Mouse (Mus musculus): ENCODE results near the gene Ass1.
"Not testable (repeated sequence)": the region's sequence is repeated elsewhere in the genome, so short reads cannot be mapped to it uniquely, and the experiment has no call there.

The Ass1 gene

DNA sequence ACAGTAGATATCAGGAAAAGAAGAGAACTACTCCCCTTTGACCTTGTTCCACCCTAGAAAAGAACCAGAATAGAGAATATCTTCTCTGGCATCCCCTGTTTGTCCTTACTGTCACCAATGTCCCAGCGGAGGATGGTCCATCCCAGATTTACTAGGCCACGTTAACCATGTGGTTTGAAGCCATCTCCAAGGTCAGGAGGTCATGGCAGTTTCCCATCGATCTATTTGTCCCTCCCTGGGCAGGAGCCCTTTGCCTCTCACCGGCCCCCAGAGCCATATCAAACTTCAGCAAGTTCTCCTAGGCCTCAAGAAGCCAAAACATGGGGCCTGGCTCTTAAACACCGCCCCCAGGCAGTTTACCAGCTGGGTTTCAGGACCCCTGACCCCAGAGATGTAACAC is 60.2 kb downstream of the Ass1 start:
- DNase-seq (ENCODE audit: low read depth, low spot score) = peak; percentile 40

DNA sequence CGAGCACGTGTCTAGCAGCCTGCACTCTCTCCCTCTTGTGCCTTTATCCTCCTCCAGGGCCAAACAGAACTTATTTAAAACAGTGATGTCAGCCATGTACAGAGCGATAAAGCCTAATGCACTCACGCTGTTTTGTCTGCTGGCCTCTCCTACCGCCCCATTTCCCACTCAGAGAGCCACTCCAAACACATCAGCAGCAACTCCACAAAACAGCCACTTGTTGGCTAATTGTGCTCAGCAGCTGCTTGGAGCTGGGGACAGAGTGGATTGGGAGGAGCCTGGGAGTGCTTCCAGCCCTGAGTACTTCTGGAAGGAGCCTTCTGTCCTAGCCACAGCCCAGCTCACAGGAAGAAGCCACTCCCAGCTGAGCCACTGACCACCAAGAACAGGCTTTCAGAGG is 67.0 kb downstream of the Ass1 start:
- DNase-seq (ENCODE audit: low read depth, low spot score) = no peak

DNA sequence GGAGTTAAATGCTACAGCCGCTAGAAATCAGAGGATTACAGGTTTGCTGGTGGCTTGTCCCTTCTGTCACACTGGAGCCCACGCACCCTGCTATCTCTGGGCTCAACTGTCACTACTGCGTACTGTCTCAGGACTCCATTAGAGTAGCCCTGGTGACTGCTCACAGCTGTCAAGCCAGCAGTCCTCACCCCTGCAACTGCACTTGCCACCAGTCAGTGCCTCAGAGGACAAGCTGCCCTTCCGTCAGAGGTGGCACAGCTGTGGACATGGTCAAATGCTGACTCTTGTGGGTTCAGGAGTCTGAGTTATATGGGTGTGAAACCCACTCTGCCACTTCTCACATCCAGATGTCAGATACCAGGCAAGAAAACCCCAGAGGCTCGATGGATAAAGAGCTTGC is 68.7 kb downstream of the Ass1 start:
- DNase-seq (ENCODE audit: low read depth, low spot score) = no peak

DNA sequence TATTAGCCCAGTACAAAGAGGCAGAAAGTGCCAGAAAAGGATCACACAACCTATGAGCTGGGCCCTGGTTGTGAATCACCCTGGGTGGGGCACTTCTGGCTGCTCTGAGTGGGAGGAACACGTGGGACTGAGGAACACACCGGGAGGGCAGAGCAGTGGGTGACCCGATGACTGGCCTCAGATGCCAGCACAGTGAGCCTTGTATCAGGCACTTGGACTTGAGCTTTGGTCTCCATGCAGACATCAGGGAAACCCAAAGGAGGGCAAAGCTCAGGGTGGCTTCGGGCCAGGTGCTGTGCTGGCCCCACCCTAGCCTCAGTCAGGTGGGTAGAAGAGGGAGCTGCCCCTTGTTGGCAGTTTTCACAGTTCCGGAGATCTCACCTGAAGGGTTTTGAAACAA is 71.6 kb downstream of the Ass1 start:
- DNase-seq (ENCODE audit: low read depth, low spot score) = no peak

DNA sequence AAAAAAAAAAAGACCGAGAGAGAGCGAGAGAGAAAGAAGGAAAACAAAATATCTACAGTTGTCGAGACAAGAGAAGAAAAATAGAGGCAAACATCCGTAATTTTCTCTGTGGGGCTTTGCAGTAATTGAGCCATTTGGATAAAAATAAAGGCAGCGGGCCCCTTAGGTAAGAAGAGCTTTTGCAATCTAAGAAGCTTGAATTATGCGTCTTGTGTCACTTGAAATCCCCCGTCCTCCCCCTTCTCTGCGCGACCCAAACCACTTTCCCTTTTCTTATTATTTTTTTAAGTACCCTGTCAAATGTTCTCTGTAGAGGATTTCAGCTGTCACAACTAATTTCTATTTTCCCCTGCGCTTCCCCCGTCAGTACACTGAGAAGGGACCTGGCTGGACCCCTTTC is 77.7 kb downstream of the Ass1 start:
- DNase-seq (ENCODE audit: low read depth, low spot score) = no peak

DNA sequence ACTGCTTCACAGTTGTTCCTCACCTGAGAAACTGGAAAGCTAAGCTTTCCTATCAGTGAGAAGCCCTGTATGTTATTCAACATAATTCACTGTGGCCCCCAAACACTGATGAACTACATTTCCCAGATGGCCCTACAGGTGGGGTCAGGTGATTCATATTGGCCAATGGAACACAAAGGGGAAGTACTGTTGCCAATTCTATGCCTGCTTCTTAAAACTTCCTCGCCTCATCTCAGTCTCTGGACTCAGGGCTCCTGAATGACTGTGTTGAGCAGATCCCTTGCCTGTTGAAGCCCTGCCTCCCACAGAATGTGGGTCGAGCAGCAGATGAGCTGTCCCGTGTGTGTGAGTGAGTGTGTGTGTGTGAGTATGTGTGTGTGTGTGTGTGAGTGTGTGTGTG is 80.5 kb downstream of the Ass1 start:
- DNase-seq (ENCODE audit: low read depth, low spot score) = no peak

DNA sequence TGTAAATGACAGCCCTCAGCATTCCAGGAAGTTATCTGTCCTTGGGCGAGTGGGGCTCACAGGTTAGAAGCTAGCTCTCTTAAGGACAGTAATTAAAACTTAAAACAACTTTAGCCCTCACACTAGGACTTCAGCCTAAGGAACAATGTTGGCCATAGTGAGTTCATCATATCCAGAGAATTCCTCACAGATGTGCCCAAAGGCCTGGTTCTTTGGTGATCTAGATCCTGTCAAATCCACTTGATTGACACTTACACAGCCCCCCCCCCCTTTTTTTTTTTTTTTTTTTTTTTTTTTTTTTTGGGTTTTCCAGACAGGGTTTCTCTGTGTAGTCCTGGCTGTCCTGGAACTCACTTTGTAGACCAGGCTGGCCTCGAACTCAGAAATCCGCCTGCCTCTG is 81.3 kb downstream of the Ass1 start:
- not testable (repeated sequence) for DNase-seq (ENCODE audit: low read depth, low spot score)

DNA sequence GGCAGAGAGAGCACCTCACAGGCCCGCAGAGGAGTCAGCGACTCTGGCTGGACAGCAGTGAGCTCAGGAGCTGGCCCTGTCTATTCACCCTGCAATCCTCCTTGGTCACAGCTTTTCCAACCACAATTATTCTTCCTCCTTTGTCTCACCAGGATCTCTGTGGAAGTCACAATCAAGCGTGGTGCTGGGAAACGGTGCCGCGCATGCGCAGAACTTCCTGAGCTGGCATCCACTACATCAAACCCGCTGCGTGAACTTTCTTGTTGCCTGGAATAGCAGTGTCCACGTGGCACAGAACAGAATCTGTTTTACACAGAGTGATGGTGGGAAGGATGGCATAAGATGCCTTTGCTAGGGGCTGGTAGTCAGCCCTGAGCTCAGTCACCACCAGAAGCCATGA is 82.0 kb downstream of the Ass1 start:
- DNase-seq (ENCODE audit: low read depth, low spot score) = no peak

DNA sequence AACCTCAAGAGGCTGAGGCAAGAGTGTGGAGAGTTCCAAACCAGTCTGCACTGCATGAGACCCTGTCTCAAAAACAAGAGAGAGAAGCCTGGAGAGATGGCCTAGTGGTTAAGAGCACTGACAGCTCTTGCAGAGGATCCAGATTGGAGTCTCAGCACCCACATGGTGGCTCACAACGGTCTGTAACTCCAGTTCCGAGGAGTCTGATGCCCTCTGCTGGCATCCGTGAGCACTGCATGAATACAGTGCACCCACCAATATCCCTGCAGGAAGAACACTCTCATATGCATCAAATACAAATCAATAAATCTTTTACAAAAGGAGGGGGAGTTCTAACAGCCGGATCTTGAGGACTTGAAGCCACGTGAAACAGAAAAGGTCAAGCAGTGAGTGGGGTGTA is 84.6 kb downstream of the Ass1 start:
- no peak for DNase-seq (ENCODE audit: low read depth, low spot score)

Data from mesoderm, embryonic 11.5 days (tissue).